Comparison of ENCODE assay signal across 15 mouse cellular contexts in the genomic region with DNA sequence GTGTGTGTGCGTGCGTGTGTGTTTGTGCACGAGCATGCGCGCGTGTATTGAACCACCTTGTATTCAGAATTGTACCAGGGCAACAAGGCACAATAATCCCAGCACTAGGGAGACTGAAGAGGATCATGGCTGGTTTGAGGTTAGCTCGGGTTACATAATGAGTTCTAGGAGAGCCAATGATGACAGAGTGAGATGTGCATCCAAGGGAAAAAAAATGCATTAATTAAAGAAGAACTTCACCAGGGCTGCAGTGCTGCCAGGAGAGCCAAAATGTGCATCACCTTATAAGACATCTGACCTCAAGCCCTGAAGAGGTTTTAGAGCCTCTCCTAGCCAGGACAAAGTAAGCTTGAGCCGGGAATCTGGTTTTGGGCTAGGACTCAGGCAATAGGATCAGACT. TPM values are rescaled to one million over a fixed set of nuclear protein-coding genes. Genes with fewer than 3 reads are reported as not detected.
A peak's percentile ranks its signal among the peaks of the same experiment; 100 is the strongest.
DNase-seq lines count a peak whose midpoint lies in the region; ATAC-seq and TF ChIP-seq lines count a peak whose summit lies in the region.
"Had no signal": no experiment of that assay in that cellular context is flagged by ENCODE, and none has a peak within 500 bp of the region (broad histone marks: within the 10 kb centered on the region; RNA-seq: fewer than 3 reads in every experiment).

No protein-coding gene starts in this region.

- H3K27me3 ChIP-seq in G1E (ENCODE audit: insufficient read depth, low read length) = no peaks in the 10 kb centered on the region
- H3K27me3 ChIP-seq: CH12.LX; forebrain, embryonic 15.5 days; liver, embryonic 12.5 days; midbrain, embryonic 15.5 days; stomach, embryonic 15.5 days had no signal

- intact Hi-C loops in gastrocnemius, adult 2 months (cut with DNase I) = no loop called here
- intact Hi-C loops in left cerebral cortex, postnatal 10 days (cut with DNase I) = no loop called here
- intact Hi-C loops in heart, postnatal 25 days (cut with DNase I) = no loop called here

- no peak for DNase-seq in gastrocnemius, adult 2 months
- DNase-seq in gastrocnemius, postnatal 10 days = no peak
- peak; percentile 50 for DNase-seq in 416B (ENCODE audit: low read depth)
- DNase-seq in G1E (ENCODE audit: low spot score) = no peak
- DNase-seq in induced T-regulatory cell, adult 2 months (ENCODE audit: low read depth) = peak; percentile 15
- DNase-seq in left cerebral cortex, postnatal 10 days (ENCODE audit: extremely low spot score in 1 of 2, low spot score in 2 of 2) = no peak
- DNase-seq in heart, postnatal 25 days (ENCODE audit: low spot score) = no peak
- DNase-seq: embryo, embryonic 11 days; heart, adult 11 months; lung, embryonic 14.5 days had no signal

- peak overlapping the region; percentile 53 for H3K27ac ChIP-seq in gastrocnemius, adult 2 months
- H3K27ac ChIP-seq: forebrain, embryonic 15.5 days; liver, embryonic 12.5 days; midbrain, embryonic 15.5 days; stomach, embryonic 15.5 days had no signal

- TF ChIP-seq CTCF in gastrocnemius, adult 2 months (IDR thresholded peaks at IDR 0.05) = no peak
- TF ChIP-seq CTCF in G1E (IDR thresholded peaks at IDR 0.05; ENCODE audit: low read depth, low read length) = no peak

- ATAC-seq in G1E (ENCODE audit: extremely low read depth, insufficient number of reproducible peaks, low FRiP score, poor library complexity, severe bottlenecking) = no peak
- ATAC-seq: forebrain, embryonic 15.5 days; liver, embryonic 12.5 days; midbrain, embryonic 15.5 days had no signal

- no peak overlapping the region for H3K4me3 ChIP-seq in gastrocnemius, adult 2 months
- peak overlapping the region; percentile 51; the same call in 1 of the 2 replicates for H3K4me3 ChIP-seq in G1E (ENCODE audit: low read depth, low read length)
- H3K4me3 ChIP-seq: forebrain, embryonic 15.5 days; liver, embryonic 12.5 days; midbrain, embryonic 15.5 days; stomach, embryonic 15.5 days had no signal

- H3K36me3 ChIP-seq in G1E (replicated peaks) = peaks cover 50% of the 10 kb centered on the region
- H3K36me3 ChIP-seq: forebrain, embryonic 15.5 days; midbrain, embryonic 15.5 days; stomach, embryonic 15.5 days had no signal

- no peaks in the 10 kb centered on the region for H3K9me3 ChIP-seq in G1E (replicated peaks)
- H3K9me3 ChIP-seq: forebrain, embryonic 15.5 days; liver, embryonic 12.5 days; midbrain, embryonic 15.5 days; stomach, embryonic 15.5 days had no signal

- H3K4me1 ChIP-seq in G1E (ENCODE audit: insufficient read depth, low read depth, low read length) = peaks cover 70% of the 10 kb centered on the region

RNA-seq across cellular contexts. Expression of a gene that starts 5.1 kb away (rescaled TPM):
- total RNA-seq in gastrocnemius, adult 2 months (2021) = 100 to 1,000 TPM; 148 to 167 TPM
- 100 to 1,000 TPM; 102 to 121 TPM for total RNA-seq in gastrocnemius, postnatal 10 days (2021)
- total RNA-seq in G1E (2014; fragmentation: Nextera tagmentation) (56.1 and 67.1 TPM in 2 replicates), G1E (2017) (20.2 and 26.0 TPM in 2 replicates)
- polyA plus RNA-seq in G1E (2012) = 7.4 and 8.7 TPM in 2 replicates
- total RNA-seq in left cerebral cortex, postnatal 10 days (2021) = 10 to 100 TPM; 50.8 to 53.3 TPM
- 10 to 100 TPM; 55.4 to 64.8 TPM for total RNA-seq in heart, postnatal 25 days (2021)

Comparison
In these comparisons a context has a peak if more than half of its experiments do, and no peak if none do; other contexts are left out.
1. DNase-seq: peak in 416B (single experiment) and induced T-regulatory cell, adult 2 months (single experiment); none in gastrocnemius, adult 2 months (single experiment), gastrocnemius, postnatal 10 days (single experiment), G1E (single experiment), left cerebral cortex, postnatal 10 days (0 of 2) and heart, postnatal 25 days (single experiment).